Comparison of ENCODE assay signal across 10 mouse cellular contexts in genomic region chr14:12823781-12824180, GRCm38 (mm10). TPM values are rescaled to one million over a fixed set of nuclear protein-coding genes. Genes with fewer than 3 reads are reported as not detected.
A peak's percentile ranks its signal among the peaks of the same experiment; 100 is the strongest.
DNase-seq lines count a peak whose midpoint lies in the region; ATAC-seq lines count a peak whose summit lies in the region.
"Had no signal": no experiment of that assay in that cellular context is flagged by ENCODE, and none has a peak within 500 bp of the region (broad histone marks: within the 10 kb centered on the region; RNA-seq: fewer than 3 reads in every experiment).

No protein-coding gene starts in this region.

- intact Hi-C loops in heart, postnatal 36 days (cut with DNase I): no loop called here
- intact Hi-C loops in left cerebral cortex, postnatal 14 days (cut with DNase I): loop anchor here (5.0 to 10.0 kb wide), 4 partner anchors 139 to 374 kb away; no protein-coding TSS in a partner anchor

- H3K4me3 ChIP-seq in heart, embryonic 12.5 days: no peak overlapping the region
- no peak overlapping the region for H3K4me3 ChIP-seq in embryonic facial prominence, embryonic 11.5 days (ENCODE audit: low read depth, low read length)
- no peak overlapping the region for H3K4me3 ChIP-seq in midbrain, embryonic 12.5 days
- H3K4me3 ChIP-seq: erythroblast, embryonic 14.5 days; lung, embryonic 15.5 days had no signal

- 9% methylated on average over 6 of the region's 6 CpGs for WGBS in heart, embryonic 12.5 days
- 17% methylated on average over 6 of the region's 6 CpGs for WGBS in embryonic facial prominence, embryonic 11.5 days
- WGBS in midbrain, embryonic 12.5 days: 16% methylated on average over 6 of the region's 6 CpGs

- no peaks in the 10 kb centered on the region for H3K9me3 ChIP-seq in heart, embryonic 12.5 days (replicated peaks)
- no peaks in the 10 kb centered on the region for H3K9me3 ChIP-seq in embryonic facial prominence, embryonic 11.5 days (replicated peaks; ENCODE audit: control insufficient read depth, low read length)
- H3K9me3 ChIP-seq in midbrain, embryonic 12.5 days: no peaks in the 10 kb centered on the region
- H3K9me3 ChIP-seq: lung, embryonic 15.5 days had no signal

- H3K27ac ChIP-seq in heart, embryonic 12.5 days (ENCODE audit: poor library complexity, severe bottlenecking): no peak overlapping the region
- H3K27ac ChIP-seq in embryonic facial prominence, embryonic 11.5 days (replicated peaks; ENCODE audit: low read depth, low read length): no peak overlapping the region
- H3K27ac ChIP-seq in midbrain, embryonic 12.5 days (replicated peaks): no peak overlapping the region
- H3K27ac ChIP-seq: lung, embryonic 15.5 days had no signal

- no peak overlapping the region for H3K4me2 ChIP-seq in heart, embryonic 12.5 days
- H3K4me2 ChIP-seq in embryonic facial prominence, embryonic 11.5 days (ENCODE audit: low read depth, low read length): no peak overlapping the region
- peak overlapping the region; percentile 80 for H3K4me2 ChIP-seq in midbrain, embryonic 12.5 days (replicated peaks)

- H3K27me3 ChIP-seq in heart, embryonic 12.5 days (replicated peaks): peaks cover 16% of the 10 kb centered on the region
- H3K27me3 ChIP-seq in embryonic facial prominence, embryonic 11.5 days (ENCODE audit: control insufficient read depth, insufficient read depth, low read length): peaks cover 2% of the 10 kb centered on the region; the same call in 1 of the 2 replicates
- no peaks in the 10 kb centered on the region for H3K27me3 ChIP-seq in midbrain, embryonic 12.5 days

- peaks cover 17% of the 10 kb centered on the region; the same call in 1 of the 2 replicates for H3K4me1 ChIP-seq in heart, embryonic 12.5 days (replicated peaks)
- no peaks in the 10 kb centered on the region for H3K4me1 ChIP-seq in embryonic facial prominence, embryonic 11.5 days (ENCODE audit: control insufficient read depth, insufficient read depth, low read length)
- no peaks in the 10 kb centered on the region for H3K4me1 ChIP-seq in midbrain, embryonic 12.5 days

- DNase-seq in heart, postnatal 36 days: peak; percentile 9 to 13
- DNase-seq in NIH3T3 (ENCODE audit: low read depth): peak; percentile 54
- peak; percentile 82 for DNase-seq in embryonic facial prominence, embryonic 11.5 days (ENCODE audit: low spot score)
- no peak for DNase-seq in left cerebral cortex, postnatal 14 days (ENCODE audit: low spot score in 2 of 2)
- no peak for DNase-seq in right cerebral cortex, postnatal 25 days

- no peak overlapping the region for H3K9ac ChIP-seq in heart, embryonic 12.5 days
- no peak overlapping the region for H3K9ac ChIP-seq in embryonic facial prominence, embryonic 11.5 days (replicated peaks; ENCODE audit: low read length)
- no peak overlapping the region for H3K9ac ChIP-seq in midbrain, embryonic 12.5 days (replicated peaks)
- H3K9ac ChIP-seq: lung, embryonic 15.5 days had no signal

- H3K36me3 ChIP-seq in heart, embryonic 12.5 days: no peaks in the 10 kb centered on the region
- H3K36me3 ChIP-seq in embryonic facial prominence, embryonic 11.5 days (replicated peaks; ENCODE audit: control insufficient read depth, insufficient read depth, low read depth, low read length): no peaks in the 10 kb centered on the region
- no peaks in the 10 kb centered on the region for H3K36me3 ChIP-seq in midbrain, embryonic 12.5 days
- H3K36me3 ChIP-seq: lung, embryonic 15.5 days had no signal

- no peak for ATAC-seq in heart, embryonic 12.5 days (ENCODE audit: insufficient number of reproducible peaks, low FRiP score)
- no peak for ATAC-seq in embryonic facial prominence, embryonic 11.5 days (replicated peaks; ENCODE audit: insufficient number of reproducible peaks, low FRiP score, low TSS enrichment, low read depth)
- ATAC-seq in midbrain, embryonic 12.5 days (ENCODE audit: low FRiP score, low read depth): no peak
- ATAC-seq in frontal cortex, adult (ENCODE audit: low TSS enrichment): no peak

RNA-seq across cellular contexts. Expression of gene Cadps, which starts 0.9 kb away (rescaled TPM):
- total RNA-seq in heart, postnatal 36 days (2021): under 1 TPM in 1 of 2 experiments, not detected in 1; 0.08 TPM
- polyA plus RNA-seq in heart, embryonic 12.5 days (2016; fragmentation: Nextera tagmentation; extraction: Ambion mirVana): 1.3 and 2.5 TPM in 2 replicates
- polyA plus RNA-seq in embryonic facial prominence, embryonic 11.5 days (2014; fragmentation: Nextera tagmentation; extraction: Ambion mirVana): 4.8 and 5.3 TPM in 2 replicates
- 15.0 and 16.1 TPM in 2 replicates for polyA plus RNA-seq in midbrain, embryonic 12.5 days (2016; fragmentation: Nextera tagmentation; extraction: Ambion mirVana)
- 100 to 1,000 TPM; 227 to 241 TPM for total RNA-seq in left cerebral cortex, postnatal 14 days (2021)
- polyA plus RNA-seq: erythroblast, embryonic 14.5 days had no signal

Comparison
In these comparisons a context has a peak if more than half of its experiments do, and no peak if none do; other contexts are left out.
1. DNase-seq: peak in heart, postnatal 36 days (2 of 2), NIH3T3 (single experiment) and embryonic facial prominence, embryonic 11.5 days (single experiment); none in left cerebral cortex, postnatal 14 days (0 of 2) and right cerebral cortex, postnatal 25 days (single experiment).